Mouse (Mus musculus) layer of hippocampus, adult 9-10 months (tissue): ENCODE results near the gene Zfand3.
A peak's percentile ranks its signal among the peaks of the same experiment; 100 is the strongest.

Experiments used
- DNase-seq: peaks from one replicate; pipeline ENCODE4 v3.0.0; 2022; ENCODE audit warnings: low spot score

The Zfand3 gene

DNA sequence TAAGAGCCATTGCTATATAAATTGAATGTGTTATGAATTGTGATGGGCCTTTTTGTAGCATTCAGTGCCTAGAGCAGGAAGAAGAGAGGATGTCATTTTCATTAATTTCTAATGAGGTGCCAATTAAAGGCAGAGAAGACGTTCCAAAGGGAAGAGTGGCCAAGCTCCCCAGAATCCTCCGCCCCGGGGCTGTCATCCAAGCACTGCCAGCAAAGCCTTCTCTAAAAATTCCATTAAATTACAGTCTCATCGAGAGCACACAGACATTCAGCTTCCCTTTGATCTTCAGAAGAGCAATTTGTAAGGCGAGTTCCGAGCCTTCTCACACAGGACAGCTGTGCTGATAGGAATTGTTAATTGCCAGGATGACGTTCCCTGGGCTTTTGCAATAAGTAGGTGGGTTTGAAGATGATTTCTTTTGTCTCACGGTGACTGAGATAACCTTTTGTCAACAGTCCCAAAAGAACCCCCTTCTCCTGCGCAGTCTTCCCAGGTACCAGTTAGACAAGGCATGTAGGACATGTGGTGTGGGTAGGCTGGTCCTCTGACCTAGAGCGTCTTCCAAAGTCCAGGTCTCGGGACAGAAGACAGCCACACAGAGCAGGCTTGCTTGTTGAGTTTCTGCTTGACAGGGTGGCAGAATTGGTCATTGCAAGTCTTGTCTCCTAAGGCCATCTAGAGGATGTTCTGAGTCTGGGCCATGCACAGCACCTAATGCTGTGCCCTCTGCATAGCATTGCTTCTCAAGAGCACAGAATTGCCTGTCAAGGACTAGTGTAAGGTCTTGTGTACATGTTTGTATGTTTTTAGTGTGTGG lies 190.3 kb downstream of the Zfand3 start:
- no peak for DNase-seq

DNA sequence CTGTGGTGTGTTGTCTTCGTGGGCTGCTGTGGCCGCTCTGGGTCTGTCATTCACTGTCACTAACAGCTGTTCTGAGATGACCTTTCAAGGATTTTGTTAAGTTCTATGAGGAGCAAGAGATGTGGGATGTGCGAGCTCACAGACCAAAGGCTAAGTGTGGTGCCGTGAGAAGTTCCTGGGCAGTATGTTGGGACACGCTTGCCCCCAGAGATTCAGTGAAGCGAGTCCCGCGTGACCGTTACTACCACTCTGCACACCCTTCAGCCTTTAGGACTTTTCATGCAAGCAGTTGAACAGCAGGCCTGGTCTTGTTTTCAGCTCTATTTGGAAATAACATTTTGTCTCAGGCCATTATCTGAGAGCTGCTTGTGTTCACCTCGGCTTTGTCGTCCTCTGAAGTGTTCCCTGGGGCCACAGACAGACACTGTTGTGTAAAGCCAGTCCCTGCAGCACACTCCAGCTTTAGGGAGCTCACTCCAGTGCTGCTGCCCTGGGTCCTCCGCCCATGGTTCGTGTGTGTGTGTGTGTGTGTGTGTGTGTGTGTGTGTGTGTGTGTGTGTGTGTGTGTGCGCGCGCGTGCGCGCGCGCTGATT lies 191.2 kb downstream of the Zfand3 start:
- no peak for DNase-seq

DNA sequence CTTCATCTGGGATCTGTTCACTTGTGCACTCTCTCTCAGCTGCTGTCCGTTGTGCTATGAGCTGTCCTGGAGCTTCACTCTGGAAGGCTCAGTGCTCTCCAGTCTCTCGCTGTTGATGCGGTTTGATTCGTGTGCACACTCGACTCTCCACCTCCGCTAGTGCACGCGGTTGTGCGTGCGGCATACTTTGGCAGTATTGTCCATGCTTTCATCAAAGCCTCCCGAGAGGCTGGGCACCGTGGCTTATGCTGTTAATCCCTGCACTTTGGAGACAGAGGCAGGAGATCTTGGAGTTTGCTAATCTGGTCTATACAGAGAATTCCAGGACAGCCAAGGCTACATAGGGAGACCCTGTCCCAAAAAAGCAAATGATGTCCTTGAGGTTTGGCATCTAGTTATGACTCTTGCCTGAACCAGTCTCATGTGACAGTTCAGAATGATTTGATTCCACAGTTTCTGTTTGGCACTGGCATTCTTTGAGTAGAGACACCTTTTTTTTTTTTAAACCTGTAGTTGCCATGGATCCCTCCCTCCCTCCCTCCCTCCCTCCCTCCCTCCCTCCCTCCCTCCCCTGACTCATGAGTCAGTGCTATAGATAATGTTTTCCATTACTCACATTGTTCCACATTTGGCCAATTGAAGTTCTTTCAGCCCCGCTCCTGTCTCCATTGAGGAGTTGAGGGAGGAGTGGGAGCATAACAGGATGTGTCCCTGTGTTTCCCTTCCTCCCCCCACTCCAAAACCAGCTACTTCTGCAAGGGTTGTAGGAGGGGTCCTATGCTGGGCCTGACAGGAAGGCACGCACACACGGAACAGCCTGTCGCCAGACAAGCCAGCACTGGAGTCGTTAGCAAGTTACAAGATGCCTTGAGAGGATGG lies 192.1 kb downstream of the Zfand3 start:
- DNase-seq, result no peak

DNA sequence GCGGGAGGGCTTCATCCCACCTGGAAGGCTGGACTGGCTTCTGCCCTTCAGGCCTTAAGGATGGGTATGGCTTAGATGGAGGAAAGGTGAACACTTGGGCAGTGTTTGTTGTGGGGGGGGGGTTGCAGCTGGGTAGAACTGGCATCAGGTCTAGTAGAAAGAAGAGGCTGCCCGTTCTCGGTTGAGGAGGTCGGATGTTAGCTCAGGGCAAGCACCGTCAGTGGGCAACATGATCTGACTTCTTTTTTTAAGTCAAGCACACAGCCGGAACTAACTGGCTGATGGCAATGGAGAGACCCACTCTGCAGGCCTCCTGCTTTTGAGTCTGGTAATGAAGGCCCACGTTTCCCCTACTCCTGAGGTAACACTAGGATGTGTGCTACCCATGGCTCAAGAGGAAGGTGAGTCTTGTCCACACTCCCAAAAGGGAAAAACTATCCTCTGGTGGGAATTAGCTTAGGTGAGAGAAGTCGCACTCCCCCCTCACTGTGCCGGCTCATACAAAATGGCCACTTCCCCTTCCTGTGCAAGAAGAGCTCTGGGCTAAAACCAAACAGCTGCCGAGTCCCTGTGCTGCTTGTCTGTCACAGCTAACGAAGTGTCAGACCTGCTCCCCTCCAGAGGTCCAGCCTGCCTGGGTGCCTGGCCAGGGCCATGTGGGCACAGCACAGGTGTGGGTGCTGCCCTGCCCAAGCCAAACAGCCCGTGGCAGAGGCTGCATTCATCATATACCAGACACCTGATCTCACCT lies 192.9 kb downstream of the Zfand3 start:
- no peak for DNase-seq

DNA sequence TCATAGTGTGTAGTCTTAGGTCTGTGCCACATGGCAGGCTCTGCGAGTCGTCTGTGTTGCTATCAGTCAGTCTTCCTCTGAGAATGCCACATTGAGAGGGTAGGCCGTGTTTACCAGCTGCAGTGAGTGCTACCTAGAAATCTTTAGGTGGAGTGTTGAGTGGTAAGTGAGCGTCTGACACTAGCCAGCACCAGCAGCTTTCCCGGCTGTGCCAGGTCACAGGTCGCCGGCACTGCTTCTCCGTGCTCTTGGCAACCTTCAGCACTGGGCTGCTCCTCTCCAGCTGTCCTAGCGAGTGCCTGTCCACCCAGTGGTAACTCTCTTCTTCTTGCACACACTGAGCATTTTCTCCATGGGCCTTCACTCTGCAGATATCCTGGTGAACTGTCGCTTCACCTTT lies 193.9 kb downstream of the Zfand3 start:
- no peak for DNase-seq

DNA sequence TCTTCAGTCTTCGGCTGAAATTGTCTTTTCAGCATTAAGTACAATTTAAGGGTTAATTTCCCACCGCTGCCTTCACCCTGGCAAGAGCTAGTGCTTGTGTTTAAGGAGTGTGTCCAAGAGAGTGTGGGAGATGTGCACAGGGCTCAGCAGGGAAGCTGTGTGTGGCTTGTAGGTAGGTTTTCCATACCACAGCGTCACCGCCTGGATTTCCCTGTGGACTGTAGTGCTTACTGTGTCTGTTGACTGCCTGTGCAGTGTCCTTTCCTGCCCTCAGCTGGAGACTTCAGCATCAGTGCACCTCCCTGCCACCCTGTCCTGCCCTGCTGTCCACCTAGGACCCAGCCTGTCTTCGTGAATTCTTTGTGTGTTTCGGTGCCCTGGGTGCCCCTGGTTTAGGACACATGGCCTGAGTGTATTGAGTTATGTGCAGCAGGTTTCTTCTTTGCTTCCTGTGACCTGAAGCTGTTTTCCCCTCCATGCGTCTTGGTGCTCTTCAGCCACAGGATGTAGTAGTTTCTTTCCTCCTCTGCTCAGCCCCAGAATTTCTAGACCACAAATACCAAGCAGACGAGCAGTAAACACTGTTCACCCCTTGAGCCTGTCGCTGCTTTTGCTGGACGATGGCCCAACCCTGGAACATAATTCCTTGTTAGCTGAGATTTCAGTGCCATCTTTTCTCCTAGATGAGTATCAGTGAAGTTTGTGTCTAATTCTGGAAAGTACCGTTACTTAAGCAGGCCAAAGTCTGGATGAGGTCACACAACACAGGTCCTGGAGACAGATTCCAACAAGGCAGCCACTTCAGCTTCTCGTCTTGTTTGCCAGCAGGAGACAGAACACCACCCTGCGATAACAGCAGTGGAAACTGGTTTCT lies 195.1 kb downstream of the Zfand3 start:
- DNase-seq, result no peak

DNA sequence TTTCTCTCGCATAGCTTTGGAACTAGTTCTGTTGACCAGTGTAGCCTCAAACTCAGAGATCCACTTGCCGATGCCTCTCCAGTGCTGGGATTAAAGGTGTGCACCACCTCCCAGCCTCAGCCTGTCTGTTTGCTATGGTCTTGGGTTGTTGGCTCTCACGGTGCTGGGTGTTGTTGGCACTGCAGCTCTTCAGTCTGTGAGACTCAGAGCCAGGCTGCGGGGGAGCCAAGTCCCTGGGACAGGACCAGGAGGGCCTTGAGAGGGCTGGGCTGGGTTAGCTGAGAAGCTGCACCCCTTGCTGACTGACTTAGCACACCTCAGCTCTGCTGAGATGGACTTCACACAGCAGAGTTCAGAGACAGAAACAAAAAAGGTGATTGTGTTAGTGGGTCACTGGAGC lies 195.8 kb downstream of the Zfand3 start:
- no peak for DNase-seq

DNA sequence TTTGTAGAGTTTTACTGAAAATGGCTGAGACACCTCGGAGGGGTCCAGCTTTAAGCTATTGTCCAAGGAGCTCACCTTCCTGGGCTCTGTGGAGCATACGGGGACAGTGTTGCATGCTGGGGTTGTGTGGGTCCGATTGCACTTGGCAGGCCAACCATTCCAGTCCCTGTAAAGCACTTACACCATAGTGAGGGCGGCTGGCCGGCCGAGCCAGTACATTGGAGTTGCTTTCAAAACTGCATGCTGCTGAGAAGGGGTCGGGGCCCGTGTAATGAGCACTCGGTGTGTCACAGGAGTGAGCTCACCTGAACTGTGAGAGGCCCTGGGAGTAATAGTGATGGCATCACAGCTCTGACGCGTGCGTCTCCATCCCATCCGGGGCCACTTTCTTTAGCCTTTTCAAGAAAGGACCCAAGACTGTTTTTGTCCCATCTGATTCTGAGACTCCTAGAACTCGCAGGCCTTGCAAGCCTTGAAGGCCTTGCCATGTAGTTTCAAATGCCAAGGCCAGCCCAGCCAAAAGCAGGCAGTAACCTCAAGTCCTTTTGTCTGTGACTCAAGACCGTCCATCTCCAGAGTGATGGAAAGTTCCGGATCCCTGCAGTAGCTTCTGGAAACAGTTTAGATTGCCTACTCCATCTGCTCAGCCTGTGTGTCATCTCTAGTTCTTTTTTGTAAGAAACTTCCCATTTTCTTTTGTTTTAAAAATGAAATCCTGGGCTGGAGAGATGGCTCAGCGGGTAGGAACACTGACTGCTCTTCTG lies 200.7 kb downstream of the Zfand3 start:
- DNase-seq, result no peak

DNA sequence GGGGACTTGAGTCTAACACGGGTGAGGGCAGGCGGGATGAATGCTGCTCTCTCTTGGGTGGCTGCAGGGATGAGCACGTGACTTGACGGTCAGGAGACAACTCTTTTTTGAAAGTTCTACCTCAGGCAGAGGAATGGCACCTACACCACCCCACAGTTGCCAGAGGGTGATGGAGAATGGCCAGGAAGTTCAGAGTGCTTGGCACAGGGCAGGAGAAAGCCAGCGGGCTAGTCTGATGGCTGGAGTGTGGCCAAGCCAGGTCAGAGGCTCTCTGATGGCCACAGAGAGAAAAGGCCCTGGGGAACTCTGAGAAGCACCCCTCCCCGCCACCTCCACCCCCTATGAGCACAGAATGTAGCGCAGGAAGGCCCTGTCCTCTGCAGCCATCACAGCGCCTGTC lies 205.7 kb downstream of the Zfand3 start:
- DNase-seq, result no peak

DNA sequence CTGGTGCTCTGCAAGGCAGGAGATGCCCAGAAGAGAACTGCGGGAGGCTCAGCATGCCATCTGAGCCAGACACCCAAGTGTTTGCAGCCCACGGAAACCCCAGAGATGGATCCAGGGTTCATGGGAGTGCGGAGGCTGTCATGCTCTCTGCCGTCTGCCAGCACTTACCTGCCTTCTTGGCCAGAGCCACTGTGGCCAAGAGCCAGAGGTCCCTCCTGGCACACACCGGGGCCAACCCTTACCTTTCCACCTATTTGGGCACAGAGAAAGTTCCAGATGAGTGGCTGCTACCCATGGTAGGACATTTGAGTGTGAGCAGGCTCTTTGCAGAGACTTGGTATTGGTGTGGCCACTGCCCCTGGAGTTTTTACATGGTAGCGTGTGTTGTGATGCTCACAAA lies 206.4 kb downstream of the Zfand3 start:
- DNase-seq, result no peak

DNA sequence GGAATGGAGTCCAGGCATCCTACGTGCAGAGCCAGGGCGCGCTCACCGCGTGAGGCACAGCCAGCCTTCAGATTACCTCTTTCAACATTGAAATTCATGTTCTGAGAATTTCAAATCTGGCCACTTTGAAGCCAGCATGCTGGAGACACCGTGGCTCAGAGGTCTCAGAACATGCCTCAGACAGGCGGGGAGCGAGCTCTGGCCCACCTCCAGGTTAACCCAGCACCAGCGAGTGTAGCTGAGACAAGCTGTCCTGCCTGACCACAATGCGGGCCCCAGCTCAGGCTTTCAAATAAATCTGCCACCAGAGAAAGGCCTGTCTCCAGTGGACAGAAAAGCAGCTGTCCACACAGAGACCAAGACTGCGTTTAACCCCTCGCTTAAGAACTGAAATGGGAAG lies 208.1 kb downstream of the Zfand3 start:
- DNase-seq, result no peak

DNA sequence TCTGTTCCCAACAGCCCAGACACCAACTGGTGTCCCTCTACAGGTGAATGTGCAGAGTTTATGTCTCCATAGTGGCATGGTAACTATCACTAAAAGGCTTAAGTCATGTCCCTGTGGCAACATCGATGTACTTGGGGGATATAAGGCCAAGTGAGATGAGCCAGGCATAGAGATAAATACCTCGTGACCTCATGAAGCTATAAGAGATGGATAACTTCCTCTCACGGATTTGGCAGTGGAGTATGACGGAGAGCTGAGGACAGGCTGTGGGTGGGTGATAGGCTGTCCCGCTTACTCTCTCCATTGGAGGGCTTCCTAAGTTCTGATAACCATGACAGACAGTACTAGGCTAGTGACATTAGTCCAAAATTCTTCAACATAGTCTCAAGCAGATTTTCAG lies 208.8 kb downstream of the Zfand3 start:
- no peak for DNase-seq

DNA sequence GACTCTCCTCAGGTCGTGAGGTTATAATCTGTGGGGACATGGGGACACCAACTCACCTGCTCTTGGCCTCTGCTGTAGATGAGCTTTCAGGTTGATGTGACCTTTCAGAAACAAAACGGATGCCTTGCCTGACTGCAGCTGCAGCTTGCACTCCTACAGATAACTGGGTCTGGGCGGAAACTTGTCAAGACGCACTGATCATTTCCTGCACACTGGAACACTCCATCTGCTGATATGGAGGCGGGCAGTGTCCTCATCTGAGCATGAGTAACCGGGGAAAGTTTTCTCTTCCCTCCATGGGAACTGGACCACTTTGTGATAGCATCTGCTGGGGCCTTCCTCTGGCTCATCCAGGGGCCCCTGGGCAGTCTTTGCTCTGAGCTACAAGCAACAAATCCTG lies 209.9 kb downstream of the Zfand3 start:
- peak; percentile 46 for DNase-seq

DNA sequence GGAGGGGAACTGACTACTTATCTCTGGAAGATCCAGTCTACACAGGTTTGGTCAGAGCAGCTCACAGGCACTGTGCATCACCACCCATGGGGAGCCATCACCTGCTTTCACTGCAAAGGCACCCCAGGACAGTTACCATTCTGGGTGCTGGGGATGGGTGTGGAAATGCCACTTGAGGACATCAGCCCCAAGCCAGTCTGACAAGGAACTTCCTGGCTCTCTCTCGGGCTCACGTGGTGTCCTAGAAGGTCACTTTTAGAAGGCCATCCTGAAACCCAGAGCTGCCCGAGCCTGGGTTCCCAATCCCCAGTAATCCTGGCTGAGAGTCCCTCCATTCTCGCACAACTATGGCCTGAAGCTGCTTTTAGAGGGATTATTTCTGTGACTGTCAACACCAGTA lies 211.2 kb downstream of the Zfand3 start:
- no peak for DNase-seq

DNA sequence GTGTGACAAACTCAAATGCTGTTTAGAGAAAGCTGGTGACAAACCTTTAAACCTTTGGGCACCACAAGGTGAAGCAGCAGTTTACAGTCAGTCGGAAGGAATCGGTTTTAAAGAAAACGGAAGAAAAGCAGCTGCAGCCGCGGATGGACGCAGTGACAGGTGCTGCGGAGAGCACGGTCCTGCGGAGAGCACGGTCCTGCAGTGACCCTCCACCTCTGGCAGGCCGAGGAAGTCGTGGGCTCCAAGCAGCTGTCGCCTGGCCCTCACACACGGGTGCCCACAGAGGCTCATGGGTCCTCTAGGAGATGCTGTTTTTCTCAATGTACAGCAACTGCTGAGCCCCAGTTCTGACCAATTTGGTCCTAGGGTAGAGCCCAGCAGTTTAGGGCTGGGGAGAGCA lies 217.1 kb downstream of the Zfand3 start:
- no peak for DNase-seq

DNA sequence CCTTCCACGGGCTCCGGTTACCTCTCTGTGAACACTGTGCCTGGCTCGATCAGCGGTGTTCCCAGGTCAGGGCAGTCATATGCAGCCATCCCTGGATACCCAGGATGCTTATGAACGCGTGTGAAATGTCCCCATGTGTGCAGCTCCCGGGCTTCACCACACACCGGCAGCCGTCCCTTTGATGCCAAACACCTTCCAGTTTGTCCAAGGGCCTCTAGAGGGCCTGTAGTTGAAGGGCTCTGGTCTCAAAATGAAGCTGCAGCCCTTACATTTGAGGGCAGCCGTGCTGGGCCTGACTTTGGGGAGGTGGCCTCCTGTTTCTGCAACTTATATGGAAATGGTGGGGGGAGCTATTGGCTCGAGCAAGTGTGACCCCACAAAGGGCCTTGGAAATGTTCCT lies 217.8 kb downstream of the Zfand3 start:
- DNase-seq, result no peak

DNA sequence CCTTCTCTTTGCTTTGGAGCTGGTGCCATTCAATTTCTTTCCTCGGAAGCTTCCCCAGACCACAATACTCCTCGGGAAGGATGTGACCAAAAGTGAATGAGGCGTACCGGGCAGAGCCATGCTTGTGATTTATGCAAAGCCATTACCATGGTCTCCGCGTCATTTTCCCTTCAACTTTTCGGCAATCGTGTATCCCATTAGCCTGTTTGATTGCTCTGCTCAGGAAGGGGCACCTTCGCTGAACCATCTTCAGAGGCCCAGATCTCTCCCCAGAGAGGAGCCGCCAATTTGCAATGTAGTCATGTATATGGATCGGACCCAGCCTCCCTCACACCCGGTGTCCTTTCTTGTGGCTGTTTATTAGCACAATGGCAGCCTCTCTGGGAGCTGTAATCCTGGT lies 218.3 kb downstream of the Zfand3 start:
- DNase-seq, result no peak

DNA sequence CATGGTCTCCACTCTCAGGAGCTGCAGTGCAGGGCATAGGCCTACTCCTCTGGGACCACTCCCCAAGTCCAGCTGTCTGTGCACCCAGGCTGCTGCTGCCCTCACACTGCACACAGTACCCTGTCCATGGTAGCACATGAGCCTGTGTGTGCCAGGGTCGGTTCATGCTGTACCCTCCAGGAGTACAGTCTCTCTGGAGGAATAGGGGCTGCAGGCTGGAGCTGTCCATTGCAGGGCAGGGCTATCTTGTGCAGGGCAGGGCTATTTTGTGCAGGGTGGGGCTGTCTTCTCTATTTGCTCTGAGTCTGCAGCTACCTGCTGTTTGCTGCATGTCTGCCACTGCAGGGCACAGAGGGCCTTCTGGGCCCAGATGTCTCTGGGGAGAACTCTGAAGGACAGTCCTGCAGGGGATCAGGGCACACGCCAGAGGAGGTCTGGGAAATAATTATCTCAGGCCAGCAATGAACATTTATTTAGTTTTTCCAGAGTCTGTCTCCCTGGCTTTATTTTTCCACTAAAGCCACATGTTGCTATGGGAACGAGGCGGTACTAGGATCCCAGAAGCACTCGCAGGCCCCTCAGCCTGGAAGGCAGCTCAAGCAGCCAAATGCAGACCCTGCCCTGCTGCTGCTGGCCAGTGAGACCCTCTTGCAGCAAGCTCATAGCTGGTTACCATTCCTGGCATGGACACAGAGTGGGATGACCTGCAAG lies 220.7 kb downstream of the Zfand3 start:
- DNase-seq, result no peak

DNA sequence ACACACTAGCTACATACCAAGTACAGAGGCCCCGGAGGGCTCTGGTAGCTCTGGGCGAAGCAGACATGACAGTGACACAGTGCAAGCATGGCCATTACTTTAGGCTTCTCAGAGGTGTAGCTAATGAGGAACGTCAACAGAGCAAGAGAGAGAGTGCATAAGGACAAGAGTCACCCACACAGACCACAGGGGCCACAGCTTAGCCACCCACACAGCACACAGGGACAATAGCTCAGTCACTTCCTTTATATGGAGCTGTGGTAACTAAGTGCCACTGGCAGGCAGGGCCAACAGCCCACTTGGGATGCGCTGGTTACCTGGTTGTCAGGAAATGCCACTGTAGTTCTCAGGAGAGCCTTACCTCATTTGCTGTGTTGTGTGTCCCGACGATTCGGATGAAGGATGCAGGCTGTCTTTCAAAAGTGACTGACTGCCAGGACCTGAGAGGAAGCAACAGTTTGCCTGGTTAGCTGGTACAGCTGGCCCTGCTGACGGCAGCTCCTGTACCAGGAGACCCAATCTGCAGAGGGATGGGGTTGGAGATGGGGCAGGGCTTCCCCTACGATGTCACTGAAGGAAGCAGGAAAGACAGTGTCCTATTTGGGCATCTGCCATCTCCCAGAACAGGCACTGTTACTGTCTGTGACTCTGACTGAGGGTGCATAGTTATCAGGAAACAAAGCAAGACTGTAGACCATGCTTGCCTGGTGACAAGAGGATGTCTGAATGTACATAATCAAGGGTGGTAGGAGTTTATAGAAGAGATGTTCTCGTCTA lies 224.1 kb downstream of the Zfand3 start:
- DNase-seq, result no peak
